Comparison of ENCODE assay signal across 9 mouse cellular contexts in the genomic region with DNA sequence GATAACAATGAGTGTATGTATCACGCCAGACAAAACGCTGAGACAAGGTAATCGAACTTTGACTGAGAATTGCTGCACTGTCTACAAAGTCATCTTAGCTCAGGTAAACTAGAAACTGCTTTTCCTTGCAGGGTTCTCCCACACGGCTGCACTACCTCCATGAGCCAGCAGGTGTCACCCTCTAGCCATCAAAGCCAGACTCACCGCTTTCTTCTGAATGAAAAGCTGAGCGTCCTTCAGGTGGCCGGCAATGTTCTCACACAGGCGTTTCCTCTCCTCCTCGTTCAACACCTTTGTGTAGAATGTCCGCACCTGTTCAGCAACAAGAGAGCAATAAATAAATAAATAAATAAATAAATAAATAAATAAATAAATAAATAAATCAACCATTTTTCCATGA. TPM values are rescaled to one million over a fixed set of nuclear protein-coding genes. Genes with fewer than 3 reads are reported as not detected.
DNase-seq lines count a peak whose midpoint lies in the region; ATAC-seq and TF ChIP-seq lines count a peak whose summit lies in the region.
"Had no signal": no experiment of that assay in that cellular context is flagged by ENCODE, and none has a peak within 500 bp of the region (broad histone marks: within the 10 kb centered on the region; RNA-seq: fewer than 3 reads in every experiment).

No protein-coding gene starts in this region.

- no peaks in the 10 kb centered on the region for H3K9me3 ChIP-seq in ES-E14 (ENCODE audit: control insufficient read depth, insufficient read depth, low read depth, low read length)
- no peaks in the 10 kb centered on the region for H3K9me3 ChIP-seq in forebrain, embryonic 14.5 days (replicated peaks; ENCODE audit: control insufficient read depth, low read length)
- H3K9me3 ChIP-seq in hindbrain, embryonic 11.5 days (ENCODE audit: control insufficient read depth, low read length) = no peaks in the 10 kb centered on the region
- H3K9me3 ChIP-seq: heart, embryonic 15.5 days had no signal

- H3K36me3 ChIP-seq in ES-E14 (ENCODE audit: control insufficient read depth, insufficient read depth, low read length, poor library complexity, severe bottlenecking) = peaks cover 17% of the 10 kb centered on the region
- H3K36me3 ChIP-seq in forebrain, embryonic 14.5 days (ENCODE audit: control insufficient read depth, insufficient read depth, low read length) = peaks cover 61% of the 10 kb centered on the region
- peaks cover 6% of the 10 kb centered on the region; the same call in 1 of the 2 replicates for H3K36me3 ChIP-seq in hindbrain, embryonic 11.5 days (ENCODE audit: control insufficient read depth, insufficient read depth, low read length)

- ATAC-seq in forebrain, embryonic 14.5 days = peak; percentile 69
- ATAC-seq in hindbrain, embryonic 11.5 days (ENCODE audit: low FRiP score) = peak; percentile 60; the same call in 1 of the 2 replicates

- in situ Hi-C loops in ES-E14 (cut with MboI; ENCODE audit: low sequenced_read_pairs in 2 of 2, unreplicated experiment in 2 of 2) = loop anchor here (10.0 to 25.0 kb wide), 2 partner anchors 98 to 406 kb away; no protein-coding TSS in a partner anchor

- DNase-seq in ES-E14 (ENCODE audit: low read depth, low spot score) = peak; percentile 65
- peak; percentile 64 for DNase-seq in c-Kit-positive CD71-positive TER-119-negative erythroid progenitor cells, embryonic 14.5 days (ENCODE audit: low read depth)
- DNase-seq in forebrain, embryonic 14.5 days (ENCODE audit: low spot score) = peak; percentile 89
- DNase-seq in hindbrain, embryonic 11.5 days (ENCODE audit: low spot score) = peak; percentile 91
- DNase-seq in layer of hippocampus, adult 8-10 months (ENCODE audit: low spot score in 2 of 2) = peak; percentile 62 to 88
- peak; percentile 88 for DNase-seq in lung, postnatal 14 days
- DNase-seq in retina, adult 2 months (ENCODE audit: low read depth, low spot score) = peak; percentile 58
- peak; percentile 86 for DNase-seq in thymus, postnatal 25 days

- H3K27ac ChIP-seq in ES-E14 (ENCODE audit: insufficient read depth, low read depth, low read length, poor library complexity, severe bottlenecking) = no peak overlapping the region
- no peak overlapping the region for H3K27ac ChIP-seq in forebrain, embryonic 14.5 days (ENCODE audit: low read depth, low read length)
- H3K27ac ChIP-seq in hindbrain, embryonic 11.5 days (ENCODE audit: low read depth, low read length) = no peak overlapping the region
- H3K27ac ChIP-seq: heart, embryonic 15.5 days had no signal

- no peaks in the 10 kb centered on the region for H3K27me3 ChIP-seq in forebrain, embryonic 14.5 days (replicated peaks; ENCODE audit: control insufficient read depth, insufficient read depth, low read length)
- H3K27me3 ChIP-seq in hindbrain, embryonic 11.5 days (ENCODE audit: control insufficient read depth, insufficient read depth, low read length) = no peaks in the 10 kb centered on the region
- H3K27me3 ChIP-seq: heart, embryonic 15.5 days had no signal

- H3K9ac ChIP-seq in ES-E14 (ENCODE audit: insufficient read depth, low read depth, low read length, poor library complexity, severe bottlenecking) = no peak overlapping the region
- no peak overlapping the region for H3K9ac ChIP-seq in forebrain, embryonic 14.5 days (ENCODE audit: low read length)
- H3K9ac ChIP-seq in hindbrain, embryonic 11.5 days (ENCODE audit: low read depth, low read length) = no peak overlapping the region
- H3K9ac ChIP-seq: heart, embryonic 15.5 days had no signal

- peaks cover 0 to 2% of the 10 kb centered on the region in 2 experiments; a peak in 2 of 4 replicates for H3K4me1 ChIP-seq in ES-E14 (ENCODE audit: control insufficient read depth in 2 of 2, insufficient read depth in 2 of 2, low read length in 2 of 2, poor library complexity in 1 of 2)
- H3K4me1 ChIP-seq in forebrain, embryonic 14.5 days (ENCODE audit: control insufficient read depth, insufficient read depth, low read length) = no peaks in the 10 kb centered on the region
- H3K4me1 ChIP-seq in hindbrain, embryonic 11.5 days (replicated peaks; ENCODE audit: control insufficient read depth, insufficient read depth, low read length) = no peaks in the 10 kb centered on the region
- H3K4me1 ChIP-seq: heart, embryonic 15.5 days had no signal

- WGBS in forebrain, embryonic 14.5 days = 20% methylated on average over 10 of the region's 10 CpGs
- 28% methylated on average over 10 of the region's 10 CpGs for WGBS in hindbrain, embryonic 11.5 days

- H3K4me2 ChIP-seq in forebrain, embryonic 14.5 days (ENCODE audit: low read length) = no peak overlapping the region
- no peak overlapping the region for H3K4me2 ChIP-seq in hindbrain, embryonic 11.5 days (replicated peaks; ENCODE audit: low read depth, low read length)
- H3K4me2 ChIP-seq: heart, embryonic 15.5 days had no signal

- H3K4me3 ChIP-seq in ES-E14 (ENCODE audit: insufficient read depth in 1 of 2, low read depth in 1 of 2, low read length in 2 of 2, poor library complexity in 1 of 2, severe bottlenecking in 1 of 2) = no peak overlapping the region
- H3K4me3 ChIP-seq in forebrain, embryonic 14.5 days (ENCODE audit: low read depth, low read length) = no peak overlapping the region
- no peak overlapping the region for H3K4me3 ChIP-seq in hindbrain, embryonic 11.5 days (ENCODE audit: low read depth, low read length)
- H3K4me3 ChIP-seq: heart, embryonic 15.5 days had no signal

TF ChIP-seq in ES-E14, 5 proteins besides CTCF, POLR2A, EP300 and RAD21:
- no peak for TF ChIP-seq CHD2 (IDR thresholded peaks at IDR 0.05; ENCODE audit: low read depth, low read length)
- TF ChIP-seq ZC3H11A (IDR thresholded peaks at IDR 0.05; ENCODE audit: borderline replicate concordance, low read depth, low read length) = peak; percentile 86

RNA-seq across cellular contexts. Expression of gene Cat, which starts 28.3 kb away (rescaled TPM):
- 13.1 and 23.0 TPM in 2 replicates for total RNA-seq in ES-E14 (2012; rRNA removed)
- 81.9 and 97.3 TPM in 2 replicates for polyA plus RNA-seq in forebrain, embryonic 14.5 days (2014; fragmentation: Nextera tagmentation; extraction: Ambion mirVana)
- polyA plus RNA-seq in hindbrain, embryonic 11.5 days (2014; fragmentation: Nextera tagmentation; extraction: Ambion mirVana) = 139 and 140 TPM in 2 replicates
- 10 to 100 TPM; 49.7 to 57.9 (median 51.6) TPM for total RNA-seq in layer of hippocampus, adult 8-10 months (2022)

RNA-seq across cellular contexts. Expression of gene Elf5, which starts 45.2 kb away (rescaled TPM):
- 0.11 and 0.45 TPM in 2 replicates for total RNA-seq in ES-E14 (2012; rRNA removed)
- polyA plus RNA-seq in forebrain, embryonic 14.5 days (2014; fragmentation: Nextera tagmentation; extraction: Ambion mirVana) = not detected in 2 replicates
- polyA plus RNA-seq in hindbrain, embryonic 11.5 days (2014; fragmentation: Nextera tagmentation; extraction: Ambion mirVana) = not detected in 2 replicates
- 1 to 10 TPM; 1.3 to 1.5 (median 1.4) TPM for total RNA-seq in layer of hippocampus, adult 8-10 months (2022)
